Mouse (Mus musculus) left cerebral cortex, adult 8-10 months (tissue): Measurements from ENCODE around the gene Taldo1. TPM values are rescaled to one million over a fixed set of nuclear protein-coding genes. Genes with fewer than 3 reads are reported as not detected.
A peak's percentile ranks its signal among the peaks of the same experiment; 100 is the strongest.

Experiments
- DNase-seq, 2 experiments: peaks; one replicate each; pipeline ENCODE4 v3.0.0; 2022; ENCODE audit warnings: low spot score in 2 of 2
- total RNA-seq, 4 experiments: library from RNA; stranded (reverse); gene quantifications; 2 replicates each; pipeline ENCODE4 v1.2.4; 2022

The Taldo1 gene
- total RNA-seq, 4 experiments from 2014 or later, result 99.3 to 109 (median 106) TPM

GRCm38 (mm10) chr7:141420030-141420702, 28.2 kb downstream of the Taldo1 start:
- no peak for DNase-seq

GRCm38 (mm10) chr7:141423811-141424210, 31.8 kb downstream of the Taldo1 start:
- no peak for DNase-seq

- no peak for DNase-seq
Observed at GRCm38 (mm10) chr7:141426948-141427730, 35.1 kb downstream of the Taldo1 start.

- no peak for DNase-seq
Observed at GRCm38 (mm10) chr7:141428701-141429100, 36.7 kb downstream of the Taldo1 start.

- peak; percentile 79 to 95 for DNase-seq
Observed at GRCm38 (mm10) chr7:141429310-141429709, 37.3 kb downstream of the Taldo1 start, which contains the start of gene Cend1. Gene Cend1 (minus strand): TSS chr7:141429491.

- no peak for DNase-seq
Observed at GRCm38 (mm10) chr7:141429840-141430584, 38.0 kb downstream of the Taldo1 start.

- DNase-seq, result no peak
Observed at GRCm38 (mm10) chr7:141430585-141431240, 38.7 kb downstream of the Taldo1 start.

GRCm38 (mm10) chr7:141431434-141432185, 39.6 kb downstream of the Taldo1 start:
- DNase-seq, result no peak

GRCm38 (mm10) chr7:141432186-141432611, 40.2 kb downstream of the Taldo1 start:
- DNase-seq, result no peak

- no peak for DNase-seq
Observed at GRCm38 (mm10) chr7:141432741-141433516, 40.9 kb downstream of the Taldo1 start.

- no peak for DNase-seq
Observed at GRCm38 (mm10) chr7:141433517-141434400, 41.8 kb downstream of the Taldo1 start.

GRCm38 (mm10) chr7:141434464-141434863, 42.5 kb downstream of the Taldo1 start:
- peak in 1 of 2 experiments; percentile 73 for DNase-seq

GRCm38 (mm10) chr7:141435129-141435855, 43.3 kb downstream of the Taldo1 start:
- no peak for DNase-seq

- no peak for DNase-seq
Observed at GRCm38 (mm10) chr7:141435856-141436522, 44.0 kb downstream of the Taldo1 start.

GRCm38 (mm10) chr7:141436523-141436892, 44.5 kb downstream of the Taldo1 start:
- no peak for DNase-seq

GRCm38 (mm10) chr7:141437178-141438120, 45.5 kb downstream of the Taldo1 start, which contains the start of gene Slc25a22:
Gene Slc25a22 (minus strand): TSS chr7:141437892.
- DNase-seq, result peak; percentile 71 to 72
